Mouse (Mus musculus) C2C12 (cell line): ENCODE measurements at regions not wholly inside any gene's neighbourhood (a gene's known extent, or its start where the extent isn't known, plus 50 kb on each side); places are given as distances from the start of the nearest gene placed in this dataset.
"Not testable (repeated sequence)": the region's sequence is repeated elsewhere in the genome, so short reads cannot be mapped to it uniquely, and the experiment has no call there.

ENCODE experiments used
- H3K27me3 ChIP-seq: one replicate; pipeline ENCODE4 v1.6.1; 2011; ENCODE audit not compliant: control insufficient read depth, insufficient read depth, insufficient read length
- H3K36me3 ChIP-seq: one replicate; pipeline ENCODE4 v1.6.1; 2011; ENCODE audit not compliant: control insufficient read depth, insufficient read depth
- H3K4me3 ChIP-seq: one replicate; pipeline ENCODE4 v1.5.1; 2011; ENCODE audit warnings: mild to moderate bottlenecking, control low read depth; ENCODE audit not compliant: poor library complexity, insufficient read depth, severe bottlenecking
- H3K79me2 ChIP-seq: one replicate; pipeline ENCODE4 v1.6.1; 2011; ENCODE audit not compliant: control insufficient read depth, insufficient read depth
- H3K79me3 ChIP-seq: one replicate; pipeline ENCODE4 v1.6.1; 2011; ENCODE audit warnings: low read depth, control low read depth
- H3ac ChIP-seq: one replicate; pipeline ENCODE3; 2011; ENCODE audit warnings: low read depth; ENCODE audit not compliant: control insufficient read depth, insufficient read length
- CEBPB ChIP-seq: IDR thresholded peaks from one replicate; pipeline ENCODE4 v1.6.1; 2011; ENCODE audit warnings: low read depth, mild to moderate bottlenecking, control low read depth, moderate library complexity
- CTCF ChIP-seq: IDR thresholded peaks from one replicate; pipeline ENCODE4 v1.5.1; 2011; ENCODE audit not compliant: control insufficient read depth, insufficient read depth, insufficient read length
- FOSL1 ChIP-seq: IDR thresholded peaks from one replicate; pipeline ENCODE4 v1.8.0; 2011; ENCODE audit warnings: mild to moderate bottlenecking, low read length; ENCODE audit not compliant: poor library complexity, insufficient read depth, severe bottlenecking
- MAX ChIP-seq: IDR thresholded peaks from one replicate; pipeline ENCODE4 v1.6.1; 2011; ENCODE audit warnings: mild to moderate bottlenecking, control low read depth
- MYOD1 ChIP-seq: IDR thresholded peaks from one replicate; pipeline ENCODE4 v1.6.1; 2011; ENCODE audit warnings: low read depth; ENCODE audit not compliant: control insufficient read depth, insufficient read length
- MYOG ChIP-seq: IDR thresholded peaks from one replicate; pipeline ENCODE4 v1.6.1; 2011; ENCODE audit not compliant: control insufficient read depth, insufficient read length; ENCODE audit errors: extremely low read depth
- USF1 ChIP-seq: IDR thresholded peaks from one replicate; pipeline ENCODE4 v1.6.1; 2011; ENCODE audit warnings: low read depth, mild to moderate bottlenecking, control low read depth, moderate library complexity

- no peaks in the 10 kb centered on the region for H3K79me2 ChIP-seq
- H3K27me3 ChIP-seq, result peaks cover 5% of the 10 kb centered on the region
- no peak overlapping the region for H3K4me3 ChIP-seq
- no peaks in the 10 kb centered on the region for H3K79me3 ChIP-seq
- no peak overlapping the region for H3ac ChIP-seq
- no peaks in the 10 kb centered on the region for H3K36me3 ChIP-seq
- no peak for TF ChIP-seq CTCF
- no peak for TF ChIP-seq FOSL1
- no peak for TF ChIP-seq USF1
- TF ChIP-seq MYOG, result no peak
- no peak for TF ChIP-seq CEBPB
- TF ChIP-seq MYOD1, result no peak
- TF ChIP-seq MAX, result no peak
Measured at GRCm38 (mm10) chr8:109320955-109321354, 172.9 kb upstream of the Pmfbp1 start.

GRCm38 (mm10) chr8:109323351-109323750 is 170.5 kb upstream of the Pmfbp1 start:
- Histone ChIP-seq H3K79me3 (no peaks in the 10 kb centered on the region), H3K27me3 (peaks cover 5% of the 10 kb centered on the region), H3K79me2 (no peaks in the 10 kb centered on the region), H3ac (no peak overlapping the region), H3K4me3 (no peak overlapping the region), H3K36me3 (no peaks in the 10 kb centered on the region)
- TF ChIP-seq MYOD1 (no peak), CEBPB (no peak), FOSL1 (no peak), MYOG (no peak)

GRCm38 (mm10) chr8:109324241-109324640 is 169.6 kb upstream of the Pmfbp1 start:
- Histone ChIP-seq H3ac (no peak overlapping the region), H3K4me3 (no peak overlapping the region), H3K79me2 (no peaks in the 10 kb centered on the region), H3K27me3 (peaks cover 5% of the 10 kb centered on the region), H3K79me3 (no peaks in the 10 kb centered on the region), H3K36me3 (no peaks in the 10 kb centered on the region)
- TF ChIP-seq CEBPB (no peak), USF1 (no peak), MYOD1 (no peak), MYOG (no peak), MAX (no peak), FOSL1 (no peak), CTCF (no peak)

- TF ChIP-seq USF1, result no peak
- TF ChIP-seq MYOD1, result no peak
- no peak for TF ChIP-seq CTCF
- no peak for TF ChIP-seq MYOG
- TF ChIP-seq MAX, result no peak
- TF ChIP-seq CEBPB, result no peak
- no peak for TF ChIP-seq FOSL1
- Histone ChIP-seq H3ac (no peak overlapping the region), H3K27me3 (no peaks in the 10 kb centered on the region), H3K79me2 (no peaks in the 10 kb centered on the region), H3K4me3 (no peak overlapping the region), H3K79me3 (no peaks in the 10 kb centered on the region), H3K36me3 (peaks cover 7% of the 10 kb centered on the region)
Measured at GRCm38 (mm10) chr8:109336203-109336602, 157.6 kb upstream of the Pmfbp1 start.

GRCm38 (mm10) chr8:109338220-109338835 is 155.5 kb upstream of the Pmfbp1 start:
- no peaks in the 10 kb centered on the region for H3K27me3 ChIP-seq
- no peak for TF ChIP-seq MAX
- no peak for TF ChIP-seq CEBPB
- TF ChIP-seq USF1, result no peak
- no peak for TF ChIP-seq FOSL1
- no peak for TF ChIP-seq CTCF
- TF ChIP-seq MYOD1, result no peak
- no peak for TF ChIP-seq MYOG
- H3K4me3 ChIP-seq, result no peak overlapping the region
- H3K36me3 ChIP-seq, result peaks cover 7% of the 10 kb centered on the region
- H3K79me2 ChIP-seq, result no peaks in the 10 kb centered on the region
- H3ac ChIP-seq, result no peak overlapping the region
- H3K79me3 ChIP-seq, result no peaks in the 10 kb centered on the region

GRCm38 (mm10) chr8:109340647-109341046 is 153.2 kb upstream of the Pmfbp1 start:
- H3K79me3 ChIP-seq, H3ac ChIP-seq, H3K27me3 ChIP-seq, H3K79me2 ChIP-seq, H3K4me3 ChIP-seq, H3K36me3 ChIP-seq: not testable (repeated sequence)
